Mouse (Mus musculus) duodenum, adult 2 months (tissue): ENCODE results near the gene Tbcel. TPM values are rescaled to one million over a fixed set of nuclear protein-coding genes. Genes with fewer than 3 reads are reported as not detected.

Experiments used
- polyA plus RNA-seq: library from polyadenylated mRNA; depleted of rRNA; stranded (reverse); fragments of >200 nt; gene quantifications from 2 replicates; pipeline ENCODE4 v1.2.3, GENCODE M21; 2012; ENCODE audit warnings: low replicate concordance; rRNA removed

Tbcel gene
- 2.9 and 3.9 TPM in 2 replicates for polyA plus RNA-seq

GRCm38 (mm10) chr9:42507709-42508108 is at the start of gene Tbcel:
TSS of gene Tbcel (minus strand) at chr9:42507809.

GRCm38 (mm10) chr9:42399829-42400228 is 107.8 kb downstream of the Tbcel start, which contains the start of gene Tecta:
TSS of gene Tecta (minus strand) at chr9:42399929.

Other genes with a start within 250 kb of the Tbcel start
- gene Sc5d, start 243.6 kb downstream of the Tbcel start, polyA plus RNA-seq = 23.2 and 34.4 TPM in 2 replicates
- gene Tecta, start 107.9 kb downstream of the Tbcel start, polyA plus RNA-seq = 0.01 TPM in 1 of 2 replicates, not detected in the other